Mouse (Mus musculus) cortical plate, adult 2 months (tissue): ENCODE data around the gene Rtf2.

ENCODE experiments used
- CTCF ChIP-seq: fragments of 200-500 bp; IDR thresholded peaks from 2 replicates; pipeline ENCODE4 v1.5.1; 2011; ENCODE audit warnings: mild to moderate bottlenecking, control low read depth, low read length; ENCODE audit not compliant: insufficient read depth; ENCODE audit errors: extremely low read depth
- POLR2A ChIP-seq: fragments of 200-500 bp; IDR thresholded peaks from 2 replicates; pipeline ENCODE4 v1.6.1; 2011; ENCODE audit warnings: mild to moderate bottlenecking, low read length, control low read depth; ENCODE audit not compliant: insufficient read depth; ENCODE audit errors: extremely low read depth

- no peak for TF ChIP-seq CTCF
- no peak for TF ChIP-seq POLR2A
Measured at GRCm38 (mm10) chr2:172476707-172477260, 36.4 kb downstream of the Rtf2 start.
